ENCODE assay signal across 12 mouse cellular contexts in genomic region chr1:67894749-67895293, GRCm38 (mm10).
"Had no signal": no experiment of that assay in that cellular context is flagged by ENCODE, and none has a peak within 500 bp of the region (broad histone marks: within the 10 kb centered on the region; RNA-seq: fewer than 3 reads in every experiment).

No protein-coding gene starts in this region.

- H3K9me3 ChIP-seq: limb, embryonic 12.5 days; liver, embryonic 13.5 days; lung, embryonic 15.5 days; megakaryocyte, embryonic 14.5 days had no signal

- H3K27ac ChIP-seq: limb, embryonic 12.5 days; liver, embryonic 13.5 days; lung, embryonic 15.5 days; macrophage had no signal

- ATAC-seq: liver, postnatal 0 days had no signal

- H3K4me1 ChIP-seq: limb, embryonic 12.5 days; liver, embryonic 13.5 days; lung, embryonic 15.5 days; megakaryocyte, embryonic 14.5 days had no signal

- H3K27me3 ChIP-seq: limb, embryonic 12.5 days; liver, embryonic 13.5 days; lung, embryonic 15.5 days; megakaryocyte, embryonic 14.5 days had no signal

- H3K4me2 ChIP-seq: limb, embryonic 12.5 days; liver, embryonic 13.5 days; lung, embryonic 15.5 days had no signal

- H3K36me3 ChIP-seq: limb, embryonic 12.5 days; liver, embryonic 13.5 days; lung, embryonic 15.5 days had no signal

- DNase-seq: kidney, postnatal 25 days; layer of hippocampus, adult 9-11 months; liver; liver, embryonic 13.5 days; liver, postnatal 0 days; lung, postnatal 14 days; right cerebral cortex, adult 18-20 months; right cerebral cortex, postnatal 25 days had no signal

- H3K4me3 ChIP-seq: limb, embryonic 12.5 days; liver, embryonic 13.5 days; lung, embryonic 15.5 days; megakaryocyte, embryonic 14.5 days had no signal

- H3K9ac ChIP-seq: limb, embryonic 12.5 days; liver, embryonic 13.5 days; liver, postnatal 0 days; lung, embryonic 15.5 days had no signal
